Mouse (Mus musculus): Measurements from ENCODE around the gene Fuca1. TPM values are rescaled to one million over a fixed set of nuclear protein-coding genes. Genes with fewer than 3 reads are reported as not detected.

The Fuca1 gene
- polyA plus RNA-seq, 1 experiment from 2014 or later: 98.7 TPM

DNA sequence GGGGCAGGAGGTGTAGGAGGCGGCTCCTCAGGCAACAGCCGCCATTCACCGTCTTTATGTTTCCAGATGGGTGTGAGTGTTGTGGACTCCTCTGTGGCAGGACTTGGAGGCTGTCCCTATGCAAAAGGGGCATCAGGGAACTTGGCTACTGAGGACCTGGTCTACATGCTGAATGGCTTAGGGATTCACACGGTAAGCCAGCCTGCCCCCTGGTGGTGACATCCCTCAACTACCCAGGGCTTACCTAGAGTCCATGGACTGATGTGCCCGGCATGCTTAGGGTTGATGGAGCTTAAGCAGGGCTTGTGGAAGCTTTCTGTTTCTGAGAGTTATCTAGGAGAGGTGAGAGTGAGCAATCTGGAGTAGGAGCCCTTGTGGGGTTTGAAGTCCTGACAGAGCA is 40.2 kb downstream of the Fuca1 start:
- WGBS: 21% methylated on average over 5 of the region's 5 CpGs
- Histone ChIP-seq H3K9ac (ENCODE audit: low read depth, low read length) (no peak overlapping the region), H3K4me3 (replicated peaks; ENCODE audit: low read depth, low read length) (no peak overlapping the region), H3K4me1 (replicated peaks; ENCODE audit: insufficient read depth, low read length) (peaks cover 8% of the 10 kb centered on the region), H3K9me3 (replicated peaks; ENCODE audit: low read length) (no peaks in the 10 kb centered on the region), H3K36me3 (ENCODE audit: insufficient read depth, low read length) (peaks cover 26% of the 10 kb centered on the region), H3K27ac (no peak overlapping the region), H3K4me2 (ENCODE audit: low read length) (no peak overlapping the region), H3K27me3 (ENCODE audit: insufficient read depth, low read length) (no peaks in the 10 kb centered on the region)
- peak; percentile 95 for TF ChIP-seq CTCF (IDR thresholded peaks at IDR 0.05; ENCODE audit: low read depth)
- DNase-seq (ENCODE audit: low spot score) (peak; percentile 81), ATAC-seq (replicated peaks; ENCODE audit: low FRiP score, low read depth) (0 out of 2 replicates have a peak, but pooled peaks have one; percentile 38)

DNA sequence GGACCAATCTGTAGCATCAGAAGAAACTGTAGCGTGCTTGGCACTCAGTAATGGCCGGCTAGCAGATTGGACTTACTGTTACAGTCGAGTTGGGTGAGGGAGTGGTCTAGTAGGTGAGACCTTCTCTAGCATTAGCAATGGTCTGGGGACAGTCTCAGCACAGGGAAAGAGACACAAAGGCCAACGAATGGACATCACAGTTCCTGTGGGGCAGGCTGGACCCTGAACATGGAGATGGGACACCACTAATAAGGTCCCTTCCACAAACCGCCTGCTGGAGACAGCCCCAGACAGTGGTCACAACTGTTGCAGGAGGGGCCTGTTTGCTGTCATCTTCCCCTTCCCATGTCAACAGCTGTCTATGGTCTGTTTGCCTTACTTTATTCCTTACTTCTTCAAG is 41.2 kb downstream of the Fuca1 start:
- no peak overlapping the region for H3K4me2 ChIP-seq (ENCODE audit: low read length)
- H3K9me3 ChIP-seq (replicated peaks; ENCODE audit: low read length): no peaks in the 10 kb centered on the region
- H3K36me3 ChIP-seq (ENCODE audit: insufficient read depth, low read length): 0 out of 2 replicates have a peak, but pooled peaks cover 25% of the 10 kb centered on the region
- TF ChIP-seq CTCF (IDR thresholded peaks at IDR 0.05; ENCODE audit: low read depth): no peak
- no peaks in the 10 kb centered on the region for H3K27me3 ChIP-seq (ENCODE audit: insufficient read depth, low read length)
- H3K9ac ChIP-seq (ENCODE audit: low read depth, low read length): no peak overlapping the region
- 92% methylated on average over 5 of the region's 5 CpGs for WGBS
- DNase-seq (ENCODE audit: low spot score): no peak
- H3K27ac ChIP-seq: no peak overlapping the region
- peaks cover 8% of the 10 kb centered on the region for H3K4me1 ChIP-seq (replicated peaks; ENCODE audit: insufficient read depth, low read length)
- no peak for ATAC-seq (replicated peaks; ENCODE audit: low FRiP score, low read depth)
- H3K4me3 ChIP-seq (replicated peaks; ENCODE audit: low read depth, low read length): no peak overlapping the region

DNA sequence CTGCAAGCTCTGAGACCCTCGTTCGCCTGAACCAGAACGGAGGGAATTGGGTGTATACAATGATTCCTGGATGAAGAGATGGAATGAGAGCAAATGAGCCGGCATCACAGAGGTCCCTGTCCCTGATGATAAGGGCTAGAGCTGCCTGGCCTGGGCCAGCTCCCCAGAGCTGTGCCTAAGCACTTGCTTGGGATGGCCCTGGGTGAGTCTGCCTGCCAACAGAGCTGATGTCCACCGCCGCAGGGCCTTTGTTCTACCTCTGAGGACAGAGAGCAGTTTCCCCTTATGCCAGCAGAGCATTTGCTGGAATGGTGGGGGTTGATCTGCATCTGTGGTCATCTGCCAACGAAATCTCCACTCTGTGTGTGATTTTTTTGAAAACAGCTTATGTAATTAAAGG is 41.7 kb downstream of the Fuca1 start:
- H3K4me2 ChIP-seq (ENCODE audit: low read length): no peak overlapping the region
- ATAC-seq (replicated peaks; ENCODE audit: low FRiP score, low read depth) (no peak), DNase-seq (ENCODE audit: low spot score) (no peak)
- peaks cover 28% of the 10 kb centered on the region; the same call in 1 of the 2 replicates for H3K36me3 ChIP-seq (ENCODE audit: insufficient read depth, low read length)
- no peak overlapping the region for H3K4me3 ChIP-seq (replicated peaks; ENCODE audit: low read depth, low read length)
- no peaks in the 10 kb centered on the region for H3K9me3 ChIP-seq (replicated peaks; ENCODE audit: low read length)
- H3K27me3 ChIP-seq (ENCODE audit: insufficient read depth, low read length): no peaks in the 10 kb centered on the region
- H3K9ac ChIP-seq (ENCODE audit: low read depth, low read length): no peak overlapping the region
- TF ChIP-seq CTCF (IDR thresholded peaks at IDR 0.05; ENCODE audit: low read depth): no peak
- no peak overlapping the region for H3K27ac ChIP-seq
- WGBS: 85% methylated on average over 7 of the region's 7 CpGs
- peaks cover 8% of the 10 kb centered on the region for H3K4me1 ChIP-seq (replicated peaks; ENCODE audit: insufficient read depth, low read length)

DNA sequence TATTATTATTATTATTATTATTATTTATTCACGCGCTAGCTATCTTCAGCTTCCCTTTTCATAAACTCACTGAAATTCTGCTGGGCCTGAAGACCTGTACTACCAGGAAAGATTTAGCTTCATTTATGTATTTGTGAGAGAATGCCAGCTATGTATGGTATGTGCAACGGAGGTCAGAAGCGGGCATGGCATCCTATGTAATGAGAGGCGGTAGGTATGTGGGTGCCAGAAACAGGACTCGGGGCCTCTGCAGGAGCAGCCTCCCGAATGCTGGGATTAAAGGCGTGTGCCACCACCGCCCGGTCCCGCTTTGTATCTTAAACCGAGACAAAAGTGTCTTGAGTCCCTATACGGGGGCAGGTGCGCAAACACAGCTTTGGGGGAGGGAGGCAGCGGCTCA is 42.4 kb downstream of the Fuca1 start:
- peak overlapping the region; percentile 90 for H3K27ac ChIP-seq
- H3K27me3 ChIP-seq (ENCODE audit: insufficient read depth, low read length): no peaks in the 10 kb centered on the region
- ATAC-seq (replicated peaks; ENCODE audit: low FRiP score, low read depth) (no peak), DNase-seq (ENCODE audit: low spot score) (peak; percentile 37)
- H3K9ac ChIP-seq (ENCODE audit: low read depth, low read length): peak overlapping the region; percentile 72
- H3K4me1 ChIP-seq (replicated peaks; ENCODE audit: insufficient read depth, low read length): peaks cover 8% of the 10 kb centered on the region
- H3K4me2 ChIP-seq (ENCODE audit: low read length): peak overlapping the region; percentile 95
- peak overlapping the region; percentile 54 for H3K4me3 ChIP-seq (replicated peaks; ENCODE audit: low read depth, low read length)
- no peak for TF ChIP-seq CTCF (IDR thresholded peaks at IDR 0.05; ENCODE audit: low read depth)
- H3K36me3 ChIP-seq (ENCODE audit: insufficient read depth, low read length): peaks cover 31% of the 10 kb centered on the region; the same call in 1 of the 2 replicates
- 6% methylated on average over 15 of the region's 15 CpGs for WGBS
- no peaks in the 10 kb centered on the region for H3K9me3 ChIP-seq (replicated peaks; ENCODE audit: low read length)

DNA sequence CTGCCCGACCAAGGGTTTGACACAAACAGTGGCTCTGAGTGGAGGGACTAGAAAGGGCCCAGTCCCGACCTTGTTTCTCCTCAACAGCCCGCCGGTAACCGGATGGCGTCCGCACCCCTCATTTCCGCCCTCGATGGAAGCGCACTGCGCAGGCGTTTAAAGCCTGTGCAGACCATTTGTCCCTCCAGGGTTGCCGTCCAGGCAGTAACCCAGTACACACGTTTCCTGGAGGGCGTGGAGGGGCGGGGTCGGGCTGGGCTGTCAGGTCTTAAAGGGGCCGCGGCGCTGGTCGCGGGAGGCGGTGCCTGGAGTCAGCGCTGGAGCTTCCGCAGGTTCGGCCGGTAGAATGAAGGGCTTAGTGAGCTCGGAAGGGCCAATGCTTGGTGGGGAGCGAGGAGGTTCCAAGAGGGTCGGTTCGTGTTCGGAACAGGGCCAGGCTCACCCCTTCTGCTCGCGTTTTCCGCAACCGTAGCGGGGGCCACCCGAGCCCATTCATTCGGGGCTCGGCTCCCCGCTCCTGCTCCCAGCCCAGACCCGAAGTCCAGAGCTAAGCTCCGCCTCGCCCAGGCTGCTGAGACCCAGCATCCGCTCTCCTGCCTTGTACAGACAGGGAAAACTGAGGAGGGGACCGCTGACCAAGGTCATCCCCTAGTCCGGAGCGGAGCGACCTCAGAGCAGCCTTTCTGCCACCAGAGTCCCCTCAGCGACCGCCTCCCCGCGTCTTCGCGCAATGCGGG is 43.1 kb downstream of the Fuca1 start, which contains the start of gene Gale:
TSS of gene Gale (plus strand) at position 271 of the 737 bp plus-strand sequence.
- Histone ChIP-seq H3K36me3 (ENCODE audit: insufficient read depth, low read length) (peaks cover 34% of the 10 kb centered on the region), H3K9me3 (replicated peaks; ENCODE audit: low read length) (no peaks in the 10 kb centered on the region), H3K27me3 (ENCODE audit: insufficient read depth, low read length) (no peaks in the 10 kb centered on the region), H3K9ac (ENCODE audit: low read depth, low read length) (peak within 1 kb of the TSS; percentile 72), H3K4me1 (replicated peaks; ENCODE audit: insufficient read depth, low read length) (peaks cover 8% of the 10 kb centered on the region), H3K4me3 (replicated peaks; ENCODE audit: low read depth, low read length) (peak within 1 kb of the TSS; percentile 54), H3K27ac (peak within 1 kb of the TSS; percentile 90), H3K4me2 (ENCODE audit: low read length) (peak within 1 kb of the TSS; percentile 95)
- WGBS: under 1% methylated on average over 56 of the region's 56 CpGs
- peak; percentile 89 for ATAC-seq (replicated peaks; ENCODE audit: low FRiP score, low read depth)
- no peak for TF ChIP-seq CTCF (IDR thresholded peaks at IDR 0.05; ENCODE audit: low read depth)
- peak; percentile 97 for DNase-seq (ENCODE audit: low spot score)

DNA sequence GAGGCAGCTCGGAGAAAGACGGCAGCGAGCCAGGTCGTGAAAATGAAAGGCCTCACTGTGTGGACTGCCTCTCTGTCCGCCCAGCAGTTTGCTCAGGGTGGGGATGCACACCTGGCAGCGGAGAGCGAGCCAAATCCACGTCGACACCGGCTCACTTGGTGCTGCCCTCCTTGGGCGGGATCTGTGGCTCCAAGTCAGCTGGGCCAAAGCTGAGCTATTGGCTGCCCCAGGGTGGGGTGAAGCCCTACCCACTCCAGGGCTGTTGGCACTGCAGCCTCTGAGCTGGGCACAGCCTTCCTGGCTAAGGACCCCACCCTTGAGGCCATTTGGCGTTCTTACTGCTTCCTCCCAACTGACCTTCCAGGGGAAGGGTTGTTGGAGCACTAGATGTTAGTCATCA is 43.9 kb downstream of the Fuca1 start:
- WGBS: 1% methylated on average over 12 of the region's 12 CpGs
- Histone ChIP-seq H3K27me3 (ENCODE audit: insufficient read depth, low read length) (no peaks in the 10 kb centered on the region), H3K9me3 (replicated peaks; ENCODE audit: low read length) (no peaks in the 10 kb centered on the region), H3K9ac (ENCODE audit: low read depth, low read length) (peak overlapping the region; percentile 72), H3K4me2 (ENCODE audit: low read length) (peak overlapping the region; percentile 95), H3K27ac (peak overlapping the region; percentile 83), H3K4me3 (replicated peaks; ENCODE audit: low read depth, low read length) (peak overlapping the region; percentile 54), H3K36me3 (ENCODE audit: insufficient read depth, low read length) (peaks cover 35% of the 10 kb centered on the region), H3K4me1 (replicated peaks; ENCODE audit: insufficient read depth, low read length) (peaks cover 8% of the 10 kb centered on the region)
- peak; percentile 23; the same call in 1 of the 2 replicates for ATAC-seq (replicated peaks; ENCODE audit: low FRiP score, low read depth)
- no peak for DNase-seq (ENCODE audit: low spot score)
- TF ChIP-seq CTCF (IDR thresholded peaks at IDR 0.05; ENCODE audit: low read depth): no peak
